Mouse (Mus musculus) heart, embryonic 15.5 days (tissue): ENCODE results near the gene Tmem233. TPM values are rescaled to one million over a fixed set of nuclear protein-coding genes. Genes with fewer than 3 reads are reported as not detected.

Experiments
- ATAC-seq: fragments of 200-750 bp; cut with Nextera tagmentation; replicated peaks from 2 replicates; pipeline ENCODE4 v1.8.0; 2017; ENCODE audit warnings: low read depth, moderate TSS enrichment; ENCODE audit not compliant: insufficient number of reproducible peaks, insufficient read depth, low FRiP score
- H3K27ac ChIP-seq: fragments of 300-500 bp; sonication (generic); 2 replicates; pipeline ENCODE4 v1.5.1; 2015; ENCODE audit warnings: mild to moderate bottlenecking, inconsistent platforms
- H3K27me3 ChIP-seq: fragments of 300-500 bp; sonication (generic); 2 replicates; pipeline ENCODE4 v1.6.1; 2015; ENCODE audit warnings: inconsistent platforms
- H3K36me3 ChIP-seq: fragments of 300-500 bp; sonication (generic); 2 replicates; pipeline ENCODE4 v1.6.1; 2015; ENCODE audit warnings: mild to moderate bottlenecking, inconsistent platforms
- H3K4me1 ChIP-seq: fragments of 300-500 bp; sonication (generic); replicated peaks from 2 replicates; pipeline ENCODE4 v1.6.1; 2015; ENCODE audit warnings: inconsistent platforms
- H3K4me2 ChIP-seq: fragments of 300-500 bp; sonication (generic); 2 replicates; pipeline ENCODE4 v1.6.1; 2015; ENCODE audit warnings: inconsistent platforms, mild to moderate bottlenecking, moderate library complexity
- H3K4me3 ChIP-seq: fragments of 300-500 bp; sonication (generic); 2 replicates; pipeline ENCODE4 v1.5.1; 2015; ENCODE audit warnings: mild to moderate bottlenecking, inconsistent platforms
- H3K9ac ChIP-seq: fragments of 300-500 bp; sonication (generic); 2 replicates; pipeline ENCODE4 v1.6.1; 2015; ENCODE audit warnings: mild to moderate bottlenecking, inconsistent platforms
- H3K9me3 ChIP-seq: fragments of 300-500 bp; sonication (generic); replicated peaks from 2 replicates; pipeline ENCODE4 v1.6.1; 2016; ENCODE audit warnings: inconsistent platforms
- WGBS: fragments of 180-500 bp; shearing (Covaris S2); methylation state at CpG from one replicate; pipeline ENCODE4 v1.1.7; 2015; ENCODE audit warnings: mixed read lengths; 5-methylcytosine and 5-hydroxymethylcytosine counted together
- polyA plus RNA-seq: library from polyadenylated mRNA; unstranded; fragments of >200 nt; fragmentation: Nextera tagmentation; extraction: Ambion mirVana; gene quantifications from 2 replicates; pipeline ENCODE4 v1.2.1, GENCODE M21; 2015

The Tmem233 gene
- polyA plus RNA-seq, 1 experiment from 2014 or later, result not detected

GRCm38 (mm10) chr5:116052171-116052570, 30.9 kb downstream of the Tmem233 start:
- Histone ChIP-seq H3K36me3 (no peaks in the 10 kb centered on the region), H3K4me1 (no peaks in the 10 kb centered on the region), H3K4me3 (no peak overlapping the region), H3K27ac (no peak overlapping the region), H3K9me3 (no peaks in the 10 kb centered on the region), H3K4me2 (no peak overlapping the region), H3K27me3 (no peaks in the 10 kb centered on the region), H3K9ac (no peak overlapping the region)
- ATAC-seq, result no peak
- WGBS, result 83% methylated on average over 5 of the region's 5 CpGs

GRCm38 (mm10) chr5:116049821-116050220, 33.2 kb downstream of the Tmem233 start:
- WGBS, result 61% methylated on average over 4 of the region's 4 CpGs
- no peaks in the 10 kb centered on the region for H3K4me1 ChIP-seq
- no peaks in the 10 kb centered on the region for H3K27me3 ChIP-seq
- no peak for ATAC-seq
- H3K27ac ChIP-seq, result no peak overlapping the region
- H3K4me2 ChIP-seq, result no peak overlapping the region
- H3K9me3 ChIP-seq, result no peaks in the 10 kb centered on the region
- no peaks in the 10 kb centered on the region for H3K36me3 ChIP-seq
- no peak overlapping the region for H3K4me3 ChIP-seq
- no peak overlapping the region for H3K9ac ChIP-seq

GRCm38 (mm10) chr5:116048321-116048720, 34.7 kb downstream of the Tmem233 start:
- WGBS, result 71% methylated on average over 3 of the region's 3 CpGs
- no peaks in the 10 kb centered on the region for H3K9me3 ChIP-seq
- no peaks in the 10 kb centered on the region for H3K4me1 ChIP-seq
- H3K4me2 ChIP-seq, result no peak overlapping the region
- no peak overlapping the region for H3K9ac ChIP-seq
- no peak overlapping the region for H3K4me3 ChIP-seq
- no peaks in the 10 kb centered on the region for H3K36me3 ChIP-seq
- H3K27ac ChIP-seq, result no peak overlapping the region
- H3K27me3 ChIP-seq, result no peaks in the 10 kb centered on the region
- no peak for ATAC-seq

- Histone ChIP-seq H3K9me3 (no peaks in the 10 kb centered on the region), H3K4me1 (no peaks in the 10 kb centered on the region), H3K9ac (no peak overlapping the region), H3K27ac (no peak overlapping the region), H3K4me2 (no peak overlapping the region), H3K4me3 (no peak overlapping the region), H3K27me3 (no peaks in the 10 kb centered on the region), H3K36me3 (no peaks in the 10 kb centered on the region)
- 72% methylated on average over 4 of the region's 4 CpGs for whole genome bisulfite sequencing
- ATAC-seq, result no peak
Observed at GRCm38 (mm10) chr5:116046246-116046645, 36.8 kb downstream of the Tmem233 start.

GRCm38 (mm10) chr5:116045581-116045980, 37.5 kb downstream of the Tmem233 start:
- Histone ChIP-seq H3K4me2 (no peak overlapping the region), H3K9me3 (no peaks in the 10 kb centered on the region), H3K27ac (no peak overlapping the region), H3K36me3 (no peaks in the 10 kb centered on the region), H3K9ac (no peak overlapping the region), H3K4me1 (no peaks in the 10 kb centered on the region), H3K27me3 (peaks cover 3% of the 10 kb centered on the region; the same call in 1 of the 2 replicates), H3K4me3 (no peak overlapping the region)
- no peak for ATAC-seq
- WGBS, result 82% methylated on average over 8 of the region's 8 CpGs

- ATAC-seq, result no peak
- Histone ChIP-seq H3K4me2 (no peak overlapping the region), H3K36me3 (no peaks in the 10 kb centered on the region), H3K9me3 (no peaks in the 10 kb centered on the region), H3K4me3 (no peak overlapping the region), H3K27ac (no peak overlapping the region), H3K9ac (no peak overlapping the region), H3K4me1 (no peaks in the 10 kb centered on the region), H3K27me3 (peaks cover 4% of the 10 kb centered on the region; the same call in 1 of the 2 replicates)
- 54% methylated on average over 7 of the region's 7 CpGs for WGBS
Observed at GRCm38 (mm10) chr5:116042241-116042640, 40.8 kb downstream of the Tmem233 start.

- no peak overlapping the region for H3K4me3 ChIP-seq
- 30% methylated on average over 11 of the region's 11 CpGs for WGBS
Observed at GRCm38 (mm10) chr5:116039706-116040105, 43.3 kb downstream of the Tmem233 start.

GRCm38 (mm10) chr5:116037731-116038130, 45.3 kb downstream of the Tmem233 start:
- no peaks in the 10 kb centered on the region for H3K4me1 ChIP-seq
- no peak overlapping the region for H3K4me2 ChIP-seq
- peaks cover 4% of the 10 kb centered on the region; the same call in 1 of the 2 replicates for H3K27me3 ChIP-seq
- 38% methylated on average over 12 of the region's 12 CpGs for WGBS
- H3K9ac ChIP-seq, result no peak overlapping the region
- H3K27ac ChIP-seq, result no peak overlapping the region
- no peak overlapping the region for H3K4me3 ChIP-seq
- no peaks in the 10 kb centered on the region for H3K36me3 ChIP-seq
- no peaks in the 10 kb centered on the region for H3K9me3 ChIP-seq
- ATAC-seq, result no peak

More at GRCm38 (mm10) chr5:116039706-116040105, 43.3 kb downstream of the Tmem233 start:
- no peaks in the 10 kb centered on the region for H3K4me1 ChIP-seq
- H3K9ac ChIP-seq, result no peak overlapping the region
- H3K4me2 ChIP-seq, result peak overlapping the region; percentile 40
- H3K27ac ChIP-seq, result no peak overlapping the region
- peaks cover 4% of the 10 kb centered on the region; the same call in 1 of the 2 replicates for H3K27me3 ChIP-seq
- no peak for ATAC-seq
- H3K9me3 ChIP-seq, result no peaks in the 10 kb centered on the region
- H3K36me3 ChIP-seq, result no peaks in the 10 kb centered on the region

GRCm38 (mm10) chr5:116036465-116036864, 46.6 kb downstream of the Tmem233 start:
- H3K4me2 ChIP-seq, result no peak overlapping the region
- ATAC-seq, result no peak
- H3K9ac ChIP-seq, result no peak overlapping the region
- H3K36me3 ChIP-seq, result no peaks in the 10 kb centered on the region
- 69% methylated on average over 16 of the region's 16 CpGs for WGBS
- no peak overlapping the region for H3K27ac ChIP-seq
- no peak overlapping the region for H3K4me3 ChIP-seq
- peaks cover 4% of the 10 kb centered on the region; the same call in 1 of the 2 replicates for H3K27me3 ChIP-seq
- no peaks in the 10 kb centered on the region for H3K9me3 ChIP-seq
- H3K4me1 ChIP-seq, result no peaks in the 10 kb centered on the region

- Histone ChIP-seq H3K9ac (no peak overlapping the region), H3K4me2 (peak overlapping the region; percentile 46), H3K27me3 (peaks cover 16% of the 10 kb centered on the region), H3K27ac (no peak overlapping the region), H3K4me3 (no peak overlapping the region), H3K4me1 (peaks cover 5% of the 10 kb centered on the region), H3K9me3 (no peaks in the 10 kb centered on the region), H3K36me3 (no peaks in the 10 kb centered on the region)
- no peak for ATAC-seq
- WGBS, result 3% methylated on average over 14 of the region's 14 CpGs
Observed at GRCm38 (mm10) chr5:116031190-116031577, 51.9 kb downstream of the Tmem233 start.

- Histone ChIP-seq H3K27me3 (peaks cover 16% of the 10 kb centered on the region), H3K4me3 (0 out of 2 replicates have a peak overlapping the region, but pooled peaks have one; percentile 5), H3K9ac (no peak overlapping the region), H3K9me3 (no peaks in the 10 kb centered on the region), H3K4me1 (peaks cover 5% of the 10 kb centered on the region), H3K36me3 (no peaks in the 10 kb centered on the region), H3K4me2 (peak overlapping the region; percentile 46), H3K27ac (no peak overlapping the region)
- no peak for ATAC-seq
- WGBS, result 8% methylated on average over 19 of the region's 19 CpGs
Observed at GRCm38 (mm10) chr5:116030566-116031189, 52.4 kb downstream of the Tmem233 start.

- 34% methylated on average over 7 of the region's 7 CpGs for WGBS
Observed at GRCm38 (mm10) chr5:116029071-116029470, 54.0 kb downstream of the Tmem233 start.

More at GRCm38 (mm10) chr5:116029071-116029470, 54.0 kb downstream of the Tmem233 start:
- no peak overlapping the region for H3K4me2 ChIP-seq
- H3K4me1 ChIP-seq, result peaks cover 8% of the 10 kb centered on the region
- peaks cover 16% of the 10 kb centered on the region for H3K27me3 ChIP-seq
- ATAC-seq, result no peak
- no peaks in the 10 kb centered on the region for H3K9me3 ChIP-seq
- H3K36me3 ChIP-seq, result no peaks in the 10 kb centered on the region
- no peak overlapping the region for H3K9ac ChIP-seq
- H3K27ac ChIP-seq, result no peak overlapping the region
- no peak overlapping the region for H3K4me3 ChIP-seq
